Mouse (Mus musculus) gastrocnemius, postnatal 10 days (tissue): ENCODE data around the gene Celsr2. TPM values are rescaled to one million over a fixed set of nuclear protein-coding genes. Genes with fewer than 3 reads are reported as not detected.

Source experiments
- DNase-seq: peaks from one replicate; pipeline ENCODE4 v3.0.0; 2021; ENCODE audit warnings: mixed read lengths
- long read RNA-seq, 2 experiments: library from polyadenylated mRNA; stranded (forward); transcript quantifications; one replicate each; pipeline ENCODE4 v2.0.0; 2021
- total RNA-seq, 2 experiments: library from RNA; stranded (reverse); gene quantifications; 2 replicates each; pipeline ENCODE4 v1.2.3; 2021

Gene Celsr2
- 1 to 10 TPM; 2.9 to 4.3 TPM for total RNA-seq
- long read RNA-seq, experiment 1 = 0 reads
- long read RNA-seq, experiment 2, partial matches to known transcripts = 2 of 4 reads
- long read RNA-seq, experiment 2, other reads (novel, unspliced or antisense) = 2 of 4 reads

- DNase-seq = no peak
Observed at GRCm38 (mm10) chr3:108414857-108415830, at the start of gene Celsr2. Gene Celsr2 (minus strand): TSS chr3:108415552.

GRCm38 (mm10) chr3:108458866-108459265 is 43.5 kb upstream of the Celsr2 start:
- DNase-seq = no peak

GRCm38 (mm10) chr3:108458380-108458779 is 43.0 kb upstream of the Celsr2 start:
- no peak for DNase-seq

GRCm38 (mm10) chr3:108454172-108454571 is 38.8 kb upstream of the Celsr2 start:
- no peak for DNase-seq

- no peak for DNase-seq
Observed at GRCm38 (mm10) chr3:108451969-108452368, 36.6 kb upstream of the Celsr2 start.

- DNase-seq = no peak
Observed at GRCm38 (mm10) chr3:108445366-108445705, 30.0 kb upstream of the Celsr2 start.

GRCm38 (mm10) chr3:108444698-108445365 is 29.5 kb upstream of the Celsr2 start, which contains the start of gene Sars:
Gene Sars (minus strand): TSS chr3:108445209.
- peak; percentile 93 for DNase-seq

GRCm38 (mm10) chr3:108444029-108444428 is 28.7 kb upstream of the Celsr2 start:
- no peak for DNase-seq

- no peak for DNase-seq
Observed at GRCm38 (mm10) chr3:108436380-108436714, 21.0 kb upstream of the Celsr2 start.

- no peak for DNase-seq
Observed at GRCm38 (mm10) chr3:108435701-108436379, 20.5 kb upstream of the Celsr2 start.

GRCm38 (mm10) chr3:108433881-108434495 is 18.6 kb upstream of the Celsr2 start:
- DNase-seq = no peak

GRCm38 (mm10) chr3:108433188-108433880 is 18.0 kb upstream of the Celsr2 start:
- no peak for DNase-seq

GRCm38 (mm10) chr3:108432542-108433187 is 17.3 kb upstream of the Celsr2 start:
- DNase-seq = no peak

GRCm38 (mm10) chr3:108425624-108426018 is 10.3 kb upstream of the Celsr2 start:
- DNase-seq = no peak

GRCm38 (mm10) chr3:108424944-108425623 is 9.7 kb upstream of the Celsr2 start:
- DNase-seq = no peak

GRCm38 (mm10) chr3:108423844-108424801 is 8.8 kb upstream of the Celsr2 start:
- no peak for DNase-seq

GRCm38 (mm10) chr3:108423006-108423405 is 7.7 kb upstream of the Celsr2 start:
- no peak for DNase-seq

GRCm38 (mm10) chr3:108415831-108416223 is 475 bp upstream of the Celsr2 start:
- peak; percentile 71 for DNase-seq
